Mouse (Mus musculus) heart, postnatal 10 days (tissue): ENCODE results near the gene Grb7. TPM values are rescaled to one million over a fixed set of nuclear protein-coding genes. Genes with fewer than 3 reads are reported as not detected.

ENCODE experiments used
- DNase-seq, 2 experiments: peaks; one replicate each; pipeline ENCODE4 v3.0.0; 2021
- intact Hi-C: fragments of 180-260 bp; cut with DNase I; formaldehyde crosslinking; loops from one replicate; pipeline ENCODE4 v1.15.1; 2025
- total RNA-seq, 2 experiments: library from RNA; stranded (reverse); gene quantifications; 2 replicates each; pipeline ENCODE4 v1.2.3; 2021

Gene Grb7
- total RNA-seq, 2 experiments from 2014 or later: not detected

- intact Hi-C loops: no loop called here
- no peak for DNase-seq
Observed at GRCm38 (mm10) chr11:98464516-98464915, 18.3 kb downstream of the Grb7 start.

DNA sequence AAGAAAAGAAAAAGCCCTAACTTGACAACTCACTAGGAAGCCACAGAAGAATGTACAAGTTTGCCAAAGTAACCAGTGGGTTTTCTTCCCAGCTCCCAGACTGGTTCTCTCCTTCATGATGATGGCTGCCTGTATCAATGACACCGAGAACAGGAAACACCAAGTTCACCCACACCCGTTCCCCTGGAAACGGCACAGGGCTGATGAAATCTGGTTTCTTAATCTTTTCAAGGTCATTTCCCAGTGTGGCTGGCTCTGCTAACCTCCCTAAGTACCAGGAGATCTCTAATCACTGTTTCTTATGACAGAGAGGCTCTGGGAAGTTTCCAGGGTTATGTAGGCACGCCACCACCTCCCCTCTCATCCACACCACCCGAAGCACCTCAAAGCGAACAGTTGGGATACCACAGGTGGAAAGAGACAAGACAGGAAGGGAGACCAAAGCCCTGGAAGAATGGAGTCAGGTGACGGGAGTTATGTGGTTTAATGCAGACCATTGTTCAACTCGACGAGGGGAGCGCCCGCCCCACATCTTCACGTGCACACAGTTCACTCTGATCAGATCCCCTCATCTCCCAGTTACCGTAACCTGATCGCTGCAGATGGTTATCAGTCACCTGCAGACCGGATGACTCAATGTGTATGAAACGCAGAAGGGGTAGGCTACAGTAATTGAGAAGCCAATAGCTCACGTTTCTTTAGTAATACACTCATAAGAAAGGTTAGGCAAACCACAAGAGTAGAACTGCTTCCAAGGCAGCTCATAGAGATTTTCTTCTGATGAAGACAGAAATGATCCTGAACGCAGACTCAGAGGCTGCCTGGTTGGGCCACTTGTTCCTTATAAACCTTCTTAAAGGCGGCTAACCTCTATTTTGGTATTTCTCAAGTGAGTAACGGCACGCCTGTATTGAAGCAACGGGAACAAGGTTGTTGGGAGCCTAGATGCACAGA lies 23.8 kb downstream of the Grb7 start:
- intact Hi-C loops: no loop called here
- DNase-seq: no peak

- DNase-seq: no peak
- intact Hi-C loops: no loop called here
Observed at GRCm38 (mm10) chr11:98470795-98471194, 24.6 kb downstream of the Grb7 start.

GRCm38 (mm10) chr11:98472696-98473095 lies 26.5 kb downstream of the Grb7 start:
- intact Hi-C loops: no loop called here
- no peak for DNase-seq

DNA sequence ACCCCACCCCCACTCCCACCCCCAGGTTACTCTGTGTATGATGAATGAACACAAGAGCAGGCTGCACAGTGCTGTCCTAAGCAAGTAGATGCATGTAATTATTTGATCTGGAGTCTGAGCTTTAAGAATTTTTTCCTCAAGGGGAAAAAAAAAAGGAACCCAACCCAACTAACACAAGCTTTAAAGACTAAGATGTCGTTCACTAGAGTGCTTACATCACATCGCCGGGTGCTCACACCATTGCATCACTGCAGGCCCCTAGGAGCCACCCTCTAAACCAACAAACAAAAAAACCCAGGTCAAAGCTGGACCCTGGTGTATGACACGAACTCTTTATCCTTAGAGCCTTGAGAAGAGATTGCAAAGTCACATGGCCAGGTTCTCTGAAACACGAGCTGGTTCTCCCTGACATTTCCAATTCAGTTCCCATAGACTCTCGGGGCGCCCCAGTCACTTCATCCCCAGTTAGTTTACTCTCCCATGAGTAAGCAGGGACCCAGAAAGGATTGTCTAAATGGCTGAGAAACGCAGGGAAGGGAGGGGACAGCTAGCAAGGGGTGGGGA lies 27.8 kb downstream of the Grb7 start:
- DNase-seq: no peak
- intact Hi-C loops: no loop called here

- DNase-seq: no peak
- intact Hi-C loops: no loop called here
Observed at GRCm38 (mm10) chr11:98474967-98475366, 28.8 kb downstream of the Grb7 start.

- intact Hi-C loops: no loop called here
- DNase-seq: no peak
Observed at GRCm38 (mm10) chr11:98475630-98476433, 29.6 kb downstream of the Grb7 start.

- DNase-seq: no peak
- intact Hi-C loops: no loop called here
Observed at GRCm38 (mm10) chr11:98476434-98476807, 30.2 kb downstream of the Grb7 start.

DNA sequence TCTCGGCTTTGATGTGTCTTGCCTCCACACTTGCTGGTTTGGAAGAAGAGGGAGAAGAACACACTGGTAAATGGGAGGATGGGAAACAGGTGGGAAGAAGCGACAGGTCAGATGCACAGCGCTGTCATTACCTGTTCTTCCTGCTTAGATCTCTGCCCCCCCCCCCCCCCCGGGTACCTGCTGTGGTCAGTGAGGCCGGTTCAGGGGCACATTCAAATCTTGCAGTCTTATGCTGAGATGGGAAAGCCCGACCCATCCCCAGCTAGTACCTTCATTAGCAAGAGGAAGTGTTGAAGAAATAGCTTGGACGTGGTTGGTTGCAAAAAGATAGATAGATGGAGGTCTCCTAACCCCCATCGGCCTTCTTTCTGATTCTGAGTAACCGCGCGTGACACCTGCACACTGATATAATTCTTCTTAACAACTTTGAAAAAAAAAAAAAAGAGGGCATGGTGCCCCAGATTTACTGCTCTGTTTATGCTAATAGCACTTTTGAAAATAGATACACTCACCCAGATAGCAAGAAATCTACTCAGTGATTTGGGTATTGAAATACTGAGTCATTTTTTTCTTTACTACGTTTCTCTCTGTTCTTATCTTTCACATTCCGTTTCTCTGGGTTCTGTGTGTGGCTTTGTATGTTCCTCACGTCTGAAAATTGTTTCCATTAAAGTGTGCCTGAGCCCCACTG lies 31.0 kb downstream of the Grb7 start:
- DNase-seq: no peak

DNA sequence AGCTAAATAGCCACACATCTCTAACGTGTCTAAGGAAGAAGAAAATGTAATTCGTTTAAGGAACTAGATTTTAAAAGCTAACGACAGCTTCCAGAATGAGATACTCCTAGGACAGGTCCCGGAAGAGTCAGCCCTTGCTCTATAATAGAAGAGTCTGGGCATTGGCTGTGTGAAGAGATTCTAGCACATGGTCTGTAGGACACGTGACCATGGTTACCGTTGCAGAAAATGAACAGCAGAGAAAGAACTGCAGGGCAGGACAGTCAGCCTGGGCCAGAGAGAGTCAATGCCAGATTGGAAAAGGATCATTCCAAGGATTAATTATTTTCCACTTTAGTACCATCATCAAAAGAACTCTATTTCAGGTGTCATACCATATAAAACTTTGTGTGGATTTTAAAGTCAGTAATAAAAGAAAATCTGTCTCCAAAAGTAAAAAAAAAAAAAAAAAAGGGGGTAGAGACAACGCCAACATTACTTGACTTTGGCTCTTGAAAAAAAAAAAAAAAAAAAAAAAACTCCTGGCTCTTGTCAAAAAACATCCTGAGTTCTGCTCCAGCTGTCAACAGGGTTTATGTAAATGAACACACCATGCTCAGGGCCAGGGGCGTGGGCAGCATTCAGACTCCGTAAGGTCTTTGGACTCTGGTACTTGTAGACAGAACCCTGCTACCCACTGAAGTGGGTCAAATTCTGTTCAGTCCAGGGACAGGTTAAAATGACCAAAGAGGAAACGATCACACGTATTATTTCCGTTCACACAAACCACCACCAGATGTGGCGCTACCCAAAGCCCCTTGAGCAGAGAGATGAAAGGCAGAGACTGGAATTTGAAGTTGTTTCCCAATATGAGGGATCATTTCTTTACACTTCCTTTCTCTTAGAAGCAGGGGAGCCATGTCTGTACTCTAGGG lies 33.1 kb downstream of the Grb7 start:
- intact Hi-C loops: no loop called here
- no peak for DNase-seq

More for the DNA sequence above, 31.0 kb downstream of the Grb7 start:
- intact Hi-C loops: no loop called here

DNA sequence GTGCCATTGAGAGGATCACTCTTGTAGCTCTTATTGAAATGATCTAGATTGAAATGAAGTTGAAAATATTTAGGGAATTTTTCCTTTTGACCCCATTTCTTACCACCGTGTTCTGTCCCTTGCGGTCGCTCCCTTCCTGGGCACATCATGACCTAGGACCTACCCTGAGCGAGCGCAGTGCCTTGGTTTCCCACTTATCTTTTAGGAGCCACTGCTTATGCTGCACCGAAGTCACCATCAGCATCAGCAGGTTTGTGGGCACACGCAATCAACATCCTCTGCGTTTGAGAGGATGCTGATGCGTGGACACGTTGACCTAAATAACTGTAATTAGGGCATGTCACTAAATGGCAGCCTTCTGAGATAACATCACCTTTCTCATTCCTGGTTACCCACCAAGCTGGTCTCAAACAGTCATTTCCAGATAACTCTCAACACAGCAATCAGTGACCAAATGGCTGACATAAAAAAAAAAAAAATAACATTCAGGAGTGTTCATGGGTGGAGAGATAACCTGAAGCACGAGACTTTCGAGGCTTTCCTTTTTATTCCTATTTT lies 33.8 kb downstream of the Grb7 start:
- no peak for DNase-seq

GRCm38 (mm10) chr11:98481231-98481630 lies 35.0 kb downstream of the Grb7 start:
- DNase-seq: no peak
- intact Hi-C loops: no loop called here

More for the DNA sequence above, 33.8 kb downstream of the Grb7 start:
- intact Hi-C loops: no loop called here

- no peak for DNase-seq
- intact Hi-C loops: no loop called here
Observed at GRCm38 (mm10) chr11:98482067-98482466, 35.9 kb downstream of the Grb7 start.

DNA sequence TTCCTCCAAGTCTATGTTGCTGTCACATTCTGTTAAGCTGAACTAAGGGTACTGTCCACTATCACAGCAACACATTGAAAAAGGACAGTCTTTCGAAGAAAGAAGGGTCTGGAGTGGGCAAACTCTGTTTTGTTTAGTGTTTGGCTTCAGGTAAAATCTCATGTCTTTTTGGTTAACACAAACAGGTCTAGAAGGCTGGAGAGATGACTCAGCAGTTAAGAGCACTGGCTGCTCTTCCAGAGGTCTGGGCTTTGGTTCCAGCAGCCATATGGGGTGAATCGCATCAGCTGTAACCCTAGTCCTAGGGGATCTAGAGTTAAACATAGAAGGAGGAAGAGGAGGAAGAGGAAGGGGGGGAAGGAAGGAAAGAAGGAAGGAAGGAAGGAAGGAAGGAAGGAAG lies 39.6 kb downstream of the Grb7 start:
- intact Hi-C loops: no loop called here
- DNase-seq: no peak

GRCm38 (mm10) chr11:98487526-98488040 lies 41.4 kb downstream of the Grb7 start:
- intact Hi-C loops: no loop called here
- DNase-seq: no peak

- intact Hi-C loops: no loop called here
- no peak for DNase-seq
Observed at GRCm38 (mm10) chr11:98488540-98489234, 42.5 kb downstream of the Grb7 start.

- no peak for DNase-seq
- intact Hi-C loops: no loop called here
Observed at GRCm38 (mm10) chr11:98491571-98491970, 45.4 kb downstream of the Grb7 start.

DNA sequence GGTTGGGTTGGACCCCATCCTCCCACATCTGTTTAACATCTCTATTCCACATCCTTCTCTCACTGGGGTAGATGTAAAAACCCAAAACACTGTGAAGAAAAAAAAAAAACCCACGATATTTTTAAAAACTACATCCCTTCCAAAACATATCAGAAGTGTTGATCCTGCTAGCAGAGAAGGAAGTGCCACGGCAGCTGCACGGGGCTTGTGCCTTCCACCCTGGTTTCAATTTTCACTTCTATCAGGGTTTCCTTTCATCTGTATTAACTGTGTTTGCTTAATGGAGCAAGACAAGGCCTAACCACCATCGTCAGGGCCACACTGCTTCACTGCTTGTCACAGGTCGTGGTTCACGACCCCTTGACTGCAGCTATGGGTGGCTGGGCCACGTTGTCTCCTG lies 46.8 kb downstream of the Grb7 start:
- no peak for DNase-seq
- intact Hi-C loops: no loop called here

GRCm38 (mm10) chr11:98493394-98493793 lies 47.2 kb downstream of the Grb7 start:
- DNase-seq: no peak
- intact Hi-C loops: no loop called here
